Mouse (Mus musculus) adrenal gland (tissue): Measurements from ENCODE around the gene Chst4.
"Not testable (repeated sequence)": the region's sequence is repeated elsewhere in the genome, so short reads cannot be mapped to it uniquely, and the experiment has no call there.

Experiments used
- intact Hi-C: fragments of 180-260 bp; cut with DNase I; formaldehyde crosslinking; loops from one replicate; pipeline ENCODE4 v1.15.1; 2025
- long read RNA-seq, 2 experiments: library from polyadenylated mRNA; unstranded; transcript quantifications; one replicate each; pipeline ENCODE4 v2.0.0; 2020; ENCODE audit warnings: borderline replicate concordance in 1 of 2; ENCODE audit not compliant: insufficient replicate concordance in 1 of 2

Gene Chst4
- long read RNA-seq, experiment 1: 0 reads
- long read RNA-seq, experiment 2, partial matches to known transcripts: 0 of 1 reads
- long read RNA-seq, experiment 2, other reads (novel, unspliced or antisense): 1 of 1 reads

DNA sequence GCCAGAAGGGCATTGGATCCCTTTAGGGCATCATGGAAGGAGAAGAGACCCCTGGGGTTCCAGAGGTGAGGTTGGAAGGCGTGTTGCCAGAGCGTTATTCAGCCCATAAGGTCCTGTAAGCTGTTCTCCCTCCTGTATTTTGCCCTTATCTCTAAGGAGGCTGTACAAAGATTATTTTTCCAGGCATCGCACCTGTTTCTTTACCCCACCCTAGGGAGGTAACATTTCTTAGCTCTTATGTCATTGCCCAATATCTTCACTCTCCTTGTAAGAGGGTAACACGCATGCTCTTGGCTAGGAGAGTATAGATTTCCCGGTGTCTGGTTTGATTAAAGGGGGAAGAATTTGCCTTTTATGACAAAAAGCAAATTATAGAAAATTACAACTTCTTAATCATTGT lies at the start of gene Chst4:
TSS of gene Chst4 (minus strand) at position 82 of the 400 bp plus-strand sequence.
- intact Hi-C loops: no loop called here

DNA sequence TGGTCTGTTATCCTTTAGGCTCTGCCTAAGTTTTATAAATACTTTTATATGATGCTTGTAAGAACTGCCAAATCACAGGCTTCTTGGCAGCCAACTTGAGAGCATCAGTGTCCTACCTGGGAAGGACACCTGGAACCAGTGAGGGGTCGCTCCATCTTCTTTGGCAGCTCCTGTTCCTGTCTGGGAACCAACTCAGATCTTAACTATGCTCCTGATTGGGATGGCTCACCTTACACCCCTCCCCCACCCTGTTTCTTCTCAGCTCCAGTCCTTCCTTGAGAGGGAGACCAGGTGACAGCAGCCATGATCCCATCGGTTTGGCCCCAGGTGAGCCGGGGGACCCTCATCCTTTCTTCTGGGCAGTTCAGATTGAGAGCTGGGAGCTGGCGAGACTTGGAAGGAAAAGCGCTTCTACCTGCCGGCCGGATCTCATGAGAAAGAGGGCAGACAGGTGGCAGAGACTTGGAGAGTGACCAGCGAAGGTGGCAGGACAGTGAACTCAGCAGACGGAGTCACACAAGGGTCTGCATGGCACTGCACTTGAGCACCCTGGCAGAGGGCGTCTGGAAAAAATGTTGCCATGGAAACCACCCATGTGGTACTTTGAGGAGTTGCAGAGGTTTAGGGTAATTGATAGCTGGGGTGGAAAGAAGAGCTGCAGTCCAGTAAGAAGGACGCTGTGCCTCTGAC lies 43.0 kb upstream of the Chst4 start:
- intact Hi-C loops: no loop called here

DNA sequence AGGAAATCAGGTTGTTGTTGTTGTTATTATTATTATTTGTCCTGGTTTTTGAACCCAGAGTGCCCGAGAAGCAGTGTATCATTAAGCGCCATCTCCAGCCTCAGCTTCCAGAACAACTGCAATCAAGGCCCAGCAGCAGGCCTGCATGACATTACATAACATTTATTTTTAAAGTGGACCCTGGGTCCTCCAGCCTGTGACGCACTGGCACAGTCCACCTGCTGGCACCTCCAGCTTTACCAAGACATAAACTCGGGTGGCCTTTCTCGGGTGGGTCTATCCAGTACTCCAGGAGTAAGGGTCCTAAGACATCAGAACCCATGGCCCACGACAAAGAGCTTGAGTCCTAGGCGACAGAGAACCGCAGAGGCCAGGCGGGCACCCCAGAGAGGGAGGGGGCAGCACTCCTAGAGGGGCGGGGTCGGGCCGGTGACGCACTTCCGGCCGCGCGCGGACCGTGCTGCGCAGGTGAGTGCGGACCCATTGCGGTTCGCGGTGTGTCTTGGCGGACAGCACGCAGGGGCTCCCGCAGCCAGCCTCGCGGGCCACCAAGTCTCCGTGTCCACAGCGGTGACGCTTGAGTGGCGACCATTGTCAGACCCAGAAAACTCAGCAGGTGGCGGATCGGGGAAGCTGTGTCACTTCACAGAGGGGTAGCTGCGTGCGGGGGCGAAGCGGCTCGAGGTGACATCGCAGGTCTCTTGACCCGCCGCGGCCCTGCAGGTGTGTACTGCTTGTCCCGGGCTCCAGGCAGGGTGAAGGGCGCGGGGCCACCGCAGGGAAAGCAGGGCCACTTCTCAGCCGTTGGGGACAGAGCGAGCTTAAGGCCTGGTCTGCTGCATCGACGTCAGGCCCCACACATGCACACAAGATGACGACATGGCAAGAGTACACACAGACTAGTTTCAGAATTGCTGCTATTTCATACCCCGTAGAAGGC lies 40.0 kb upstream of the Chst4 start, which contains the start of gene Zfp612:
TSS of gene Zfp612 (plus strand) at position 465 of the 940 bp plus-strand sequence.
- intact Hi-C loops: no loop called here

DNA sequence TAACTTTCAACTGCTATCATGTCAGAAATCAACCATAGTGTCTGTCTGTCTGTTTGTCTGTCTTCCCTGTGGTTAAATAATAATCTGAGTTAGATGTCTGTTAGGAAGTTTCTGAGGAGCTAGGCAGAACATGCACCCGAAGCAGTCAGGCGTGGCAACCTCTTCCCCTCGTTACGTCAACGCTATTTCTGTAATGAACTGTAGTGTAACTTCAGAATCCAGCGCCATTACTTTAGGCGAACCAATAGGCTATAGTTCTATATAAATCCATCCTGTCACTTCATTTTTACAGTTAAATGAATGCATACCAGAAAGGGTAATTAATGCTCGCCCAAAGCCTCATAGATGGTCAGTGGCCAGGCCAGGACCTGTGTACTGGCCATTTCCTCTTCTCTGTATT lies 35.0 kb upstream of the Chst4 start:
- intact Hi-C loops: no loop called here

DNA sequence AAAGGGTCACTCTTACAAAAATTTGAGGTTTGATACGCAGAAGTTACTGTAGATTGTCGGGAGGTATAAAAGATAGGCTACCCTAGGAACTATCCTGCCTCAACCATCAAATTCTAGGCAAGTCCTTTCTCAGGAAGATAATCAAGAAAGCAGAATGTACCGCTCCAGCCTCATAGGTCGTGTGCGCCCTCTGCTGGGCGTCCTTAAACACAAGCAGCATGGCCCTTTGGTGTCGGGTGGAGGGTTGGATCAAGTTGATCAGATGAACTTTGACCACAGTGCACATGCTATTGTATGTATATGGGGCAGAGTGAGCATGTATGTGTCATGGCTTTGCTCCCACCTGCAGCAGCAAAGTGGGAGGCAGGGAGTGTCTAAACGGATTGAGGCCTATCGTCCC lies 32.1 kb upstream of the Chst4 start:
- intact Hi-C loops: loop anchor here (2.0 kb wide), 2 partner anchors 61 to 101 kb away; no protein-coding TSS in a partner anchor

DNA sequence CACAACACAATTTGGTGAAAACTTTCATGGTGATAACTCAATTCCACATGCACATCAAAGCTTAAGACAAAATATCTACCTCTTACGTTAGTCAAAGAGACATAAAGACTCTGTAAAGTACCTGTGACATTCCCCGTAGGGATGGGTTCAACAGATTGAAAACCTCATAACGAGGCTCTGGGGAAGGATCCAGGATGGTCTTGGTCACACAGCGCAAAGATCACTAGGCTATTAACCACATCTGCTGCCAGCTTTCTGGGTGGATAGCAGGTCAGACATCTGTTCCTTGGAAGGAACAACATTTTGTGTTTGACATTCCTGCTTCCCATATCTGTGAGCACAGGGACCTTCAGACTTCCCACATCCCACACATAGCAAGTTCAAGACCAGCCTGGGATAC lies 30.2 kb upstream of the Chst4 start:
- intact Hi-C loops: loop anchor here (2.0 kb wide), 2 partner anchors 59 to 99 kb away; no protein-coding TSS in a partner anchor

DNA sequence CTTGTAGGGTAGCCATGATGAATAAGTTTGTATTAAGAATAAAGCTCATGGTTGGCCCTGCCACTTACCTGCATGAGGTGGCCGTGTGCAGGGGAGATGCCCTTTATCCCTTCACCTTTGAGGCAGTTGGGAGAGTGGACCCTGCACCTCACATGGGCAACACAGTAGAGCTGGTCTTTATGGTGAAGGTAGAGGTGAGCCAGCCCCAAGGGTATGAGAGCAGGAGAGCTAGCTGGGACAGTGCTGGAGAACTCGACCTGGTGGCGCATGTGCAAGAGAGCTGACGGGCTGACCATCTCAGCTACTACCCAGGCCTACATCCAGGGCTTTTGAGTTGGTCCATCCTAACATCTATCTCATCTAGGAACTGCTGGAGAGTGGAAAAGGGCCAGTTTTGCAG lies 26.1 kb upstream of the Chst4 start:
- intact Hi-C loops: no loop called here

DNA sequence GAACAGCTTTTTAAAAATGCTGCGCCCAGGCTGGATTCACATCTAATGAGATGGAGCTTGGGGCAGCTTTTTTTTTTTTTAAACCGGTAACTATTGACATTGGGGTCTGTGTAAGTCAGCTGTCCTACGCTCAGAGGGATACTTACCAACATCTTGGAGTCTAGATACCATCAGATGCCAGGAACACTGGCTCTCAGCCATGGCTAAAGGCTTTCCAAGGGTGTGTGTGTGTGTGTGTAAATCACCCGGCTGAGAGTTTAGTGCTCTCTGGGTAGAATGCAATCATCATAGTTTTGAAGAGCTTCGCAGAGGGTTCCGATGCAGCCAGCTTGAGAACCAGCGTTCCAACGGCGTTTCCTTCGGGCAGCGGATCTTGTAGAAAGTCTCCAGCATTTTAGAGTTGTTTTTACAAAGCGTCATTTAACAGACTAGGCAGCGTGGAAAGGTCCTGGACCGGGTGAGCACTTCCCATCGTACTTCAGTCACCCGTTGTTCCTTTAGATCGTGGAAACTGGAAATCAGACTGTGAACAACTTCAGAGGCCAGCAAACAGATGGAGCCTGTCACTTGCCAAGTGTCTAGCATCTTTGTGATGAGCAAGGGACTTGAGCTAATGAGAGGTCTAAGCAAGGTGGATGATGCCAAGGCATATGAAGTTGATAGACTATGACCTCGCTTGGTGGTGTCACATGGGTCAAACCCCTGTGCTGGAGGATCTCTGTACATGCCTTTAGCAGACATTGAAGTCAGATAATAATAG lies 25.2 kb upstream of the Chst4 start:
- intact Hi-C loops: no loop called here

DNA sequence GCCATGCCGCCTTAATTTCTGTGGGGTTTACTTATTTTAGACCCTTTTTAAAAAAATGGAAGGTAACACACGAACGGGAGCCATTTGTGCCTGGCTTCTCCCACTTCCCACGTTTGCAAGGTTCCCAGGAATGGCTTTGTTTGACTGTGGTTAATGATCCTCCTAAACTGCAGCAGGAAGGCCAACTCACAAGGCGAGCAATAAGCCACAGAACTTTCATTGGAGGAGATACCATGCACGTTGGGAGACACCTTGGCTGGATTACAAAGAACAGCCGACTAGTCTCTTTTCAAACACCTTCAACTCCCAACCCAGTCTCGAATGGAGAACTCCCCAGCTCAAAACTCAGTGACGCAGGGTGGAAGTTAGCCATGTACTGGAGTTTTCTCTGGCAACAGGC lies 24.6 kb upstream of the Chst4 start:
- intact Hi-C loops: no loop called here

DNA sequence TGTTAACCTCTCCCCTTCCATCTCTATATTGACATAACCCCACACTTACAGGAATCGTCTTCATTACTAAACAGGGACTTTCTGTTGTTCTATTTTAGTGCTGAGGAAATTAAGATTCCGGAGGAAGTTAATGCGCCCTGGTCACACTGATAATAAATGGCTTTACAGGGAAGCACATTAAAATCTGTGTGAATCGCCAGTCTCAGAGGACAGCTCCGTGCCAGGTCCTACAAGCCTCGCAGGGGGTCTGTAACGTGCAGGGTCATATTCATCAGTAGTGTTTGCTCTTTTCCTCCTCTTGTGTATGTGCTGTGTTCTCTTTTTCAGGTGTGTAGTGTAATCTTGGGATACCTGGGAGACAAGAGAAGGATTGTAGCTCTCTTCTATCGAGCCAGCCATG lies 18.7 kb upstream of the Chst4 start:
- intact Hi-C loops: no loop called here

DNA sequence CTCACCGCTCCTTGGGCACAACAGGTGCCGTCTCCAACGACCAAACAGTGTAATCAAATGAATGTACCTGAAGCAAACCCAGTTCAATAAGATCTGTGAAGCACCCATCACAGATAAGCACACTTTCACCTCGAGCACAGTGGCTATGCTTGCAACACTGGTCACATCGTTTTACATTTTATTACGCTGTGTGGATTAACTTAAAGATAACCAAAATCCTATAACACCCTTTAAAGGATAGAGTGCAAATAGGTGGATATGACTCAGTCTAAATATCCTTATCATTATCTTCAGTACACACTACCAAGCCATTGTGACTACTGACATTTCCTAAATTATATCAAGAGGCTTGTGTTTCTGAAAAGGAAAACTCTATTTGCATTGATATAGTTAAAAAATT lies 11.7 kb upstream of the Chst4 start:
- intact Hi-C loops: no loop called here

DNA sequence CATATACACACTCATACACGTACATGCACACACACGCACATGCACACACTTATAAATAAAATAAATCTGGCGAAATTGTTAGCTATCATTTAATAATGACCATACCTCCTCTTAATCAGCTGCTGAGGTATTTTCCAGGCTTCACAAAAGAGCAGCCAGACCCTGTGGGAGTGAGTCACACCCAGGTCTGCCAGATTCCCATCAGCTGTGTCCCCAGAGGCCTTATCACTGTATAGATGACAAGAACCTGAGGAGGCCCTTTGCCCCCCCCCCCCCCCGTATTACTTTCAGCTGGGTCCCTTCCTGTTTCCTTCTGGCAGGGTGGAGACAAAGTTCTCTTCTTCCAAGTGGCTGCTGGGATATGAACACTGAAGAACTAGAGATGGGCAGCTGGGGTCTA lies 969 bp upstream of the Chst4 start:
- intact Hi-C loops: no loop called here

DNA sequence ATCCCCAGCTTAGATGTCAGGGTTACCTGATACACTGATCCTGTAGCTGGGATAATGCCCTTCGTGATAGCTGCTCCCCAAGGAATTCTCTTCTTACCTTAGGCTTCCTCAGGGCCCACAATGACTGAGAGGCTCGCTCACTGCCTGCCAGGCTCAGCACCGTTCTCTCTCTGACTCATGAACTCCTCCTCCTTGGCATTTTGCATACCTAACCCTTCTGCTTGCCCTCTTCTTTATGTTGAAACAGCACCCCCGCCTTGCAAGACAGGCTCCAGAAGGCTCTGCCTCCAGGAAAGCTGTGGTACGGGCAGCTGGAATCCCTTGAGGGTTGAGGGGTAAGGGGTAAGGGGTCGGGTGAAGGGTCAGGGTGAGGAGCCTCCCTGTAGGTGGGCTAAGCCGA lies 324 bp downstream of the Chst4 start:
- intact Hi-C loops: no loop called here

DNA sequence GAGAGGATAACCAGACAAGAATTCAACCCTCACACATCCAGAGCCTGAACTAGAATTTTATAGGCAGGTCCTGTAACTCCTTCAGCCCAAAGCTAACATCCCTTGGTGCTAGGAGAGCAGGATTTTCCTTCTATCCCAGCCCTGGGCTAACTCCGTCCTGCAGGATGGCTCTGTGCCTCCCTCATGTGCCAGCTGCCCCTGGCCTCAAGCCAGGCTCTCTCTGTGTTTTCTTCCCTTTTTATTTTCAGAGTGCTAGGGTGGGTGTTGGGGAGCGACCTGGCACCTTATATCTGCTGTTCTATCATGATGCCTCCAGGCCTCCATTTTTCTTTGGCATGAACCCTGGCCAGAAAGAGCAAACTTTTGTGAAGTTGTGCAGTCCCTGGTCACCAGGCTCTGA lies 3.4 kb downstream of the Chst4 start:
- intact Hi-C loops: no loop called here

DNA sequence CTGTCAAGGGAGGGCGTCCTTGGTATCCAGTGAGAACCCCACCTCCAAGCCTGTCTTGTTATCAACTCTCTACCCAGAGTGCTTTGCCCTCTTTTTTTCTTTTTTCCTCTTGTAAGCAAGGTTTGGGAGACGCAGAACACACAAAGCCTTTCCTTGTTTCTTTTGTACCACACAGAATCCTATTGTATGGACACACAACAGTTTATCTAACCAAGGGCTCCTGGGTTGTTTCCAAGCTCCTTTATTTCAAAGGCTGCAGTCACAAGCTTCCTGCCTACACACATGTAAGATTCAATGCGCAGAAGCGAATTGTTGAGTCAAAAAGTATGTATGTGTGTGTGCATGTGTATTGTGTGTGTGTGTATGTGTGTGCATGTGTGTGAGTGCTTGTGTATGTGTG lies 5.2 kb downstream of the Chst4 start:
- intact Hi-C loops: no loop called here

DNA sequence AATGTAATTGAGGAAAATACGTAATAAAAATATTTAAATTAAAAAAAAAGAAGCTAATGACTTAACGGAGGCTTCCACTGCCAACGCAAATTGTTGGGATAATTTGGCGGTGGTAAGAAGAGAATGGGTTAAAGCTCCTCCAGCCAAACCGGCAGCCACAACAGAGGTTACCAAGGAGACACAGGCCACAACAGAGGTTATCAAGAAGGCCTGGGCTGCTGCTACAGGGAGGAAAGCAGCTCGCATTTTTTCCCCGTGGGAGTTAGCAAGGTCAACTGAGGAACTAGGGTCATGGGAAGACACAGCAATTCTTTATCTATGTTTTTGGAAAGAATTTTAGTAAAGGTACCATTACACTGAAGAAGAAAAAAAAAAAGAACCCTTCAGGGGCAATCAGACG lies 5.8 kb downstream of the Chst4 start:
- intact Hi-C loops: not testable (repeated sequence)

DNA sequence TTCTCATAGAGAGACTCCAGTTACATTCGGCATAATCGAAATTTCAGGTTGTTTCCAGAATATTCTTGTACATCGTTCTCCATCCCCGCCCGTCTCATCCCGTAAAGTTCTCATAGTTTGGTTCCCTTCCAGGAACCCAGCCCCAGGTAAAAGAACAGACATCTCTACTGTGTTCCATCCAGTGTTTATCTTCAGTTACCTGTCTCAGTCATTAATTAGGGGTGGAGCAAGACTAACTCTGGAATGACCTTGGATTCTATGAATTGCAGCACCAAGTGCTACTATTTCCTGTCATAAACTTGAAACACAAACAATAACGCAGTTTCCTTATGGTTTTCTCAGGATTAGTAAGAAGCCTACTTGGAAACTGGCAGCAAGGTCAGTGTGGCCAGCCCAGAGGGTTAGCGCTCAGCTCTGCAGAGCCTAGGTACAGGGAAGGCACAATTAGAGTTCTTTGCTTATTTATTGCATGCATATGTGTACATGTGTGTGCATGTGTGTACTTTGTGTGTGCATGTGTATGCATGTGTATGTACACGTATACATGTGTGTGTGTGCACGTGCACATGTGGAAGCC lies 16.7 kb downstream of the Chst4 start:
- intact Hi-C loops: no loop called here

DNA sequence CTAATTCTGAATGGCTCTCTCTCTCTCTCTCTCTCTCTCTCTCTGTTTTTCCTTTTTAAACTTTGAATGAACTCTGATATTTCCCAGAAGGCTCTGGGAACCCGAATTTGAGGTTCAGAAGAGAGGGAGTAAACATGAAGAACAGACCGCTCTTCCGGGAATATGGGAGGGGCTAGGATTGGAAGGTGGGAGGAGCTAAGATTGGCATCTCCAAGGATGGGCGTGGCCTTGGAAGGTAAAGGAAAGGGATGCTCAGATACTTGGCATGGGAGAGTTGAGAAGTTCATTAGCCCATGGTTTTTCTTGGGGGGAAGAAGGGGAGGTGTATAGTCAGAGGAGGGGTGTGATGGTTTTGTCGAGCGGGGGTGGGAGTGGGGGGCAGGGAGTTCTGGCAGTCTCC lies 17.5 kb downstream of the Chst4 start:
- intact Hi-C loops: no loop called here

DNA sequence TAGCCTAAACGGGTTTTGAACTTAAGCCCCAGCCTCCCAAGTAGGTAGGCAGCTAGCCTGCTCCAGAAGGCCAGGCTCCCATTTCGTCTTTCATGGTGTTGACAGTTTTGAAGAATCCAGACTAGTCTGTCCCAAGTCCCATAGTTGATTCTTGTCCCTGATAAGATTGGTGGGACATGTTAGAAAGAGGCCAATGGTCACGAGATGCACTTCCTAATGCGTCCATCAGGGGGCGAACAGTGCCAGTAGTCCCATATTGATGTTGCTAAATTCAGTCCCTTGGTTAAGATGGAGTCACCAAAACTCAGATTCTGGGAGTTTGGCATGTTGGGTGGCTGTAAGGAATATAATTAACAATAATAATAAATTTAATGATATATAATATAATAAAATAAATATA lies 28.7 kb downstream of the Chst4 start:
- intact Hi-C loops: loop anchor here (2.0 kb wide), 2 partner anchors 40 to 60 kb away; no protein-coding TSS in a partner anchor

DNA sequence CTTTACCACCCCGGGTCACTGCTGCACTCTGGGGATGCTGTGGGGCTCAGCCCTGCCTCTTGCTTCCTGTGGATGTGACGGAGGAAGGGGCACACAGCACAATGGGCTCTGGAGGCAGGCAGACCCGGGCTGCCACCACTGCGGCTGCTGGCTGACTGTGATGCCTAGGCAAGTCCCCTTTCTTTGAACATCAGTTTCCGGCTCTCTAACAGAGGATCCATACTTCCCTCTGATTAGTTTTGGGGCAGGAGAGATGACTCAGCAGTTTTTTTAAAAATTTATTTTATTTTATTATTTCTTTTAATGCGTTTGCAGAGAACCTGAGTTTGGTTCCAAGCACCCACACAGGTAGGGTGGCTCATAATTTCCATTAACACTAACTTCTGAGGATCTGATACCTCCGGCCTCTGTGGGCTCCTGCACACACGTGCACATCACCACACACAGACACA lies 30.5 kb downstream of the Chst4 start:
- intact Hi-C loops: no loop called here
